Mouse (Mus musculus) ES-Bruce4 (cell line): ENCODE measurements around the gene Cep104.

Source experiments
- CTCF ChIP-seq: IDR thresholded peaks from one replicate; pipeline ENCODE4 v1.8.1; 2011; ENCODE audit warnings: low read depth, low read length
- EP300 ChIP-seq: IDR thresholded peaks from 2 replicates; pipeline ENCODE4 v1.6.1; 2011; ENCODE audit warnings: low read depth, low read length; ENCODE audit not compliant: insufficient read depth
- POLR2A ChIP-seq: IDR thresholded peaks from one replicate; pipeline ENCODE4 v1.8.1; 2011; ENCODE audit warnings: low read length; ENCODE audit not compliant: insufficient read depth

- TF ChIP-seq CTCF: no peak
- TF ChIP-seq POLR2A: no peak
- no peak for TF ChIP-seq EP300
Observed at GRCm38 (mm10) chr4:154028066-154028465, 53.1 kb downstream of the Cep104 start.
